Mouse (Mus musculus) heart, embryonic 15.5 days (tissue): ENCODE data around the gene Atl1. TPM values are rescaled to one million over a fixed set of nuclear protein-coding genes. Genes with fewer than 3 reads are reported as not detected.

Experiments
- ATAC-seq: fragments of 200-750 bp; cut with Nextera tagmentation; replicated peaks from 2 replicates; pipeline ENCODE4 v1.8.0; 2017; ENCODE audit warnings: low read depth, moderate TSS enrichment; ENCODE audit not compliant: insufficient number of reproducible peaks, insufficient read depth, low FRiP score
- H3K27ac ChIP-seq: fragments of 300-500 bp; sonication (generic); 2 replicates; pipeline ENCODE4 v1.5.1; 2015; ENCODE audit warnings: mild to moderate bottlenecking, inconsistent platforms
- H3K27me3 ChIP-seq: fragments of 300-500 bp; sonication (generic); 2 replicates; pipeline ENCODE4 v1.6.1; 2015; ENCODE audit warnings: inconsistent platforms
- H3K36me3 ChIP-seq: fragments of 300-500 bp; sonication (generic); 2 replicates; pipeline ENCODE4 v1.6.1; 2015; ENCODE audit warnings: mild to moderate bottlenecking, inconsistent platforms
- H3K4me1 ChIP-seq: fragments of 300-500 bp; sonication (generic); replicated peaks from 2 replicates; pipeline ENCODE4 v1.6.1; 2015; ENCODE audit warnings: inconsistent platforms
- H3K4me2 ChIP-seq: fragments of 300-500 bp; sonication (generic); 2 replicates; pipeline ENCODE4 v1.6.1; 2015; ENCODE audit warnings: inconsistent platforms, mild to moderate bottlenecking, moderate library complexity
- H3K4me3 ChIP-seq: fragments of 300-500 bp; sonication (generic); 2 replicates; pipeline ENCODE4 v1.5.1; 2015; ENCODE audit warnings: mild to moderate bottlenecking, inconsistent platforms
- H3K9ac ChIP-seq: fragments of 300-500 bp; sonication (generic); 2 replicates; pipeline ENCODE4 v1.6.1; 2015; ENCODE audit warnings: mild to moderate bottlenecking, inconsistent platforms
- H3K9me3 ChIP-seq: fragments of 300-500 bp; sonication (generic); replicated peaks from 2 replicates; pipeline ENCODE4 v1.6.1; 2016; ENCODE audit warnings: inconsistent platforms
- WGBS: fragments of 180-500 bp; shearing (Covaris S2); methylation state at CpG from one replicate; pipeline ENCODE4 v1.1.7; 2015; ENCODE audit warnings: mixed read lengths; 5-methylcytosine and 5-hydroxymethylcytosine counted together
- polyA plus RNA-seq: library from polyadenylated mRNA; unstranded; fragments of >200 nt; fragmentation: Nextera tagmentation; extraction: Ambion mirVana; gene quantifications from 2 replicates; pipeline ENCODE4 v1.2.1, GENCODE M21; 2015

The Atl1 gene
- polyA plus RNA-seq, 1 experiment from 2014 or later, result 6.6 TPM

GRCm38 (mm10) chr12:69982874-69983273 lies 90.5 kb downstream of the Atl1 start:
- no peak overlapping the region for H3K4me2 ChIP-seq
- no peak for ATAC-seq
- H3K4me1 ChIP-seq, result peaks cover 30% of the 10 kb centered on the region
- H3K27ac ChIP-seq, result no peak overlapping the region
- no peak overlapping the region for H3K9ac ChIP-seq
- no peaks in the 10 kb centered on the region for H3K27me3 ChIP-seq
- 72% methylated on average over 5 of the region's 5 CpGs for WGBS
- peaks cover 41% of the 10 kb centered on the region for H3K36me3 ChIP-seq
- H3K4me3 ChIP-seq, result no peak overlapping the region
- no peaks in the 10 kb centered on the region for H3K9me3 ChIP-seq

GRCm38 (mm10) chr12:69985546-69985945 lies 93.1 kb downstream of the Atl1 start:
- Histone ChIP-seq H3K27me3 (no peaks in the 10 kb centered on the region), H3K36me3 (peaks cover 29% of the 10 kb centered on the region), H3K27ac (peak overlapping the region; percentile 93; the same call in 1 of the 2 replicates), H3K4me2 (peak overlapping the region; percentile 67), H3K4me3 (peak overlapping the region; percentile 94), H3K9ac (peak overlapping the region; percentile 99), H3K4me1 (peaks cover 24% of the 10 kb centered on the region), H3K9me3 (no peaks in the 10 kb centered on the region)
- 42% methylated on average over 4 of the region's 4 CpGs for WGBS
- no peak for ATAC-seq

GRCm38 (mm10) chr12:69986241-69986762 lies 93.9 kb downstream of the Atl1 start:
- WGBS, result 0% methylated on average over 36 of the region's 36 CpGs
- no peaks in the 10 kb centered on the region for H3K27me3 ChIP-seq
- H3K36me3 ChIP-seq, result peaks cover 23% of the 10 kb centered on the region
- H3K9me3 ChIP-seq, result no peaks in the 10 kb centered on the region
- H3K27ac ChIP-seq, result peak overlapping the region; percentile 93
- peak overlapping the region; percentile 99 for H3K9ac ChIP-seq
- H3K4me1 ChIP-seq, result peaks cover 21% of the 10 kb centered on the region
- ATAC-seq, result peak; percentile 53
- H3K4me2 ChIP-seq, result peak overlapping the region; percentile 67
- H3K4me3 ChIP-seq, result peak overlapping the region; percentile 94

GRCm38 (mm10) chr12:69986786-69987497 lies 94.5 kb downstream of the Atl1 start, which contains the start of gene Sav1:
TSS of gene Sav1 (minus strand) at chr12:69987002.
- peak within 1 kb of the TSS; percentile 67 for H3K4me2 ChIP-seq
- peak within 1 kb of the TSS; percentile 93 for H3K27ac ChIP-seq
- no peaks in the 10 kb centered on the region for H3K27me3 ChIP-seq
- H3K4me3 ChIP-seq, result peak within 1 kb of the TSS; percentile 94
- H3K4me1 ChIP-seq, result peaks cover 21% of the 10 kb centered on the region
- peak; percentile 93 for ATAC-seq
- peaks cover 20% of the 10 kb centered on the region for H3K36me3 ChIP-seq
- H3K9ac ChIP-seq, result peak within 1 kb of the TSS; percentile 99
- WGBS, result under 1% methylated on average over 93 of the region's 102 CpGs
- H3K9me3 ChIP-seq, result no peaks in the 10 kb centered on the region

GRCm38 (mm10) chr12:69995382-69995781 lies 103.0 kb downstream of the Atl1 start:
- 82% methylated on average over 3 of the region's 3 CpGs for WGBS

GRCm38 (mm10) chr12:69998186-69998983 lies 106.0 kb downstream of the Atl1 start:
- no peak for ATAC-seq
- H3K9me3 ChIP-seq, result no peaks in the 10 kb centered on the region
- WGBS, result 69% methylated on average over 13 of the region's 13 CpGs
- H3K27ac ChIP-seq, result no peak overlapping the region
- H3K36me3 ChIP-seq, result no peaks in the 10 kb centered on the region
- no peaks in the 10 kb centered on the region for H3K27me3 ChIP-seq
- no peak overlapping the region for H3K4me2 ChIP-seq
- H3K9ac ChIP-seq, result no peak overlapping the region
- no peak overlapping the region for H3K4me3 ChIP-seq
- H3K4me1 ChIP-seq, result no peaks in the 10 kb centered on the region

More at GRCm38 (mm10) chr12:69995382-69995781, 103.0 kb downstream of the Atl1 start:
- H3K9me3 ChIP-seq, result no peaks in the 10 kb centered on the region
- no peaks in the 10 kb centered on the region for H3K4me1 ChIP-seq
- H3K27ac ChIP-seq, result no peak overlapping the region
- no peaks in the 10 kb centered on the region for H3K27me3 ChIP-seq
- H3K36me3 ChIP-seq, result no peaks in the 10 kb centered on the region
- H3K9ac ChIP-seq, result no peak overlapping the region
- no peak for ATAC-seq
- H3K4me2 ChIP-seq, result no peak overlapping the region
- no peak overlapping the region for H3K4me3 ChIP-seq

GRCm38 (mm10) chr12:70005103-70005502 lies 112.7 kb downstream of the Atl1 start:
- Histone ChIP-seq H3K27me3 (no peaks in the 10 kb centered on the region), H3K9ac (no peak overlapping the region), H3K36me3 (no peaks in the 10 kb centered on the region), H3K4me1 (no peaks in the 10 kb centered on the region), H3K9me3 (no peaks in the 10 kb centered on the region), H3K4me3 (no peak overlapping the region), H3K4me2 (no peak overlapping the region), H3K27ac (no peak overlapping the region)
- ATAC-seq, result no peak
- 70% methylated on average over 4 of the region's 4 CpGs for WGBS

GRCm38 (mm10) chr12:70010356-70010755 lies 117.9 kb downstream of the Atl1 start:
- Histone ChIP-seq H3K9me3 (0 out of 2 replicates have a peak, but pooled peaks cover 3% of the 10 kb centered on the region), H3K27ac (no peak overlapping the region), H3K9ac (no peak overlapping the region), H3K27me3 (no peaks in the 10 kb centered on the region), H3K36me3 (peaks cover 7% of the 10 kb centered on the region; the same call in 1 of the 2 replicates), H3K4me1 (no peaks in the 10 kb centered on the region), H3K4me2 (no peak overlapping the region), H3K4me3 (no peak overlapping the region)
- ATAC-seq, result no peak
- 85% methylated on average over 4 of the region's 4 CpGs for WGBS

GRCm38 (mm10) chr12:70011681-70012080 lies 119.3 kb downstream of the Atl1 start:
- WGBS, result 84% methylated on average over 5 of the region's 5 CpGs
- no peak for ATAC-seq
- Histone ChIP-seq H3K27ac (no peak overlapping the region), H3K27me3 (no peaks in the 10 kb centered on the region), H3K36me3 (peaks cover 7% of the 10 kb centered on the region; the same call in 1 of the 2 replicates), H3K9me3 (0 out of 2 replicates have a peak, but pooled peaks cover 3% of the 10 kb centered on the region), H3K4me1 (peaks cover 5% of the 10 kb centered on the region), H3K9ac (no peak overlapping the region), H3K4me3 (no peak overlapping the region), H3K4me2 (no peak overlapping the region)

GRCm38 (mm10) chr12:70015936-70016335 lies 123.5 kb downstream of the Atl1 start:
- Histone ChIP-seq H3K4me3 (no peak overlapping the region), H3K27ac (peak overlapping the region; percentile 66), H3K4me2 (no peak overlapping the region), H3K4me1 (peaks cover 5% of the 10 kb centered on the region), H3K27me3 (no peaks in the 10 kb centered on the region), H3K9me3 (0 out of 2 replicates have a peak, but pooled peaks cover 3% of the 10 kb centered on the region), H3K9ac (no peak overlapping the region), H3K36me3 (peaks cover 19% of the 10 kb centered on the region; the same call in 1 of the 2 replicates)
- WGBS, result 38% methylated on average over 4 of the region's 4 CpGs
- ATAC-seq, result no peak; the same call in 1 of the 2 replicates
